Mouse (Mus musculus): ENCODE results near the gene Wdr24. TPM values are rescaled to one million over a fixed set of nuclear protein-coding genes. Genes with fewer than 3 reads are reported as not detected.

Wdr24 gene
- polyA plus RNA-seq, 1 experiment from 2014 or later, result 31.8 TPM

DNA sequence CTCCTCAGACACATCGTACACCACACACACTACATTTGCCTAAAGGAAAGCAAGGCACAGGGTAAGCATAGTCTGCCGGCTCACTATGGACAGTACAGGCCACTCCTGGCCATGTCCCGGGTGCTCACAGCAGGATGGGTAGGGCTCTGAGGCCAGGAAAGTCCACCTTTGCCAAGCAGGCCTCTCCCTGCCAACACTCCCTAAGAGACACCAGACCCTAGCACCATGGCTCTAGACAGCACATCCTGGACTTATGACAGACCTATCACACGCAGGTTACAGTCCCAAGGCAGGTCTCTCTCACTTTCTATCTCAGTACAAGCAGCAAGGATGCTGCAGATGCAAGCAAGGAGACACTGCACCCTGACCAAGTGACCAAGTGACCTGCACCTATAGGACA lies 19.7 kb downstream of the Wdr24 start:
- H3K27me3 ChIP-seq, result no peaks in the 10 kb centered on the region
- peaks cover 28% of the 10 kb centered on the region for H3K4me1 ChIP-seq
- H3K4me2 ChIP-seq, result peak overlapping the region; percentile 78
- no peaks in the 10 kb centered on the region for H3K9me3 ChIP-seq (replicated peaks)
- ATAC-seq (replicated peaks; ENCODE audit: low FRiP score), result no peak
- peaks cover 76% of the 10 kb centered on the region for H3K36me3 ChIP-seq
- no peak overlapping the region for H3K27ac ChIP-seq
- H3K9ac ChIP-seq, result peak overlapping the region; percentile 76; the same call in 1 of the 2 replicates
- WGBS, result 90% methylated on average over 4 of the region's 4 CpGs
- H3K4me3 ChIP-seq (replicated peaks), result peak overlapping the region; percentile 77

DNA sequence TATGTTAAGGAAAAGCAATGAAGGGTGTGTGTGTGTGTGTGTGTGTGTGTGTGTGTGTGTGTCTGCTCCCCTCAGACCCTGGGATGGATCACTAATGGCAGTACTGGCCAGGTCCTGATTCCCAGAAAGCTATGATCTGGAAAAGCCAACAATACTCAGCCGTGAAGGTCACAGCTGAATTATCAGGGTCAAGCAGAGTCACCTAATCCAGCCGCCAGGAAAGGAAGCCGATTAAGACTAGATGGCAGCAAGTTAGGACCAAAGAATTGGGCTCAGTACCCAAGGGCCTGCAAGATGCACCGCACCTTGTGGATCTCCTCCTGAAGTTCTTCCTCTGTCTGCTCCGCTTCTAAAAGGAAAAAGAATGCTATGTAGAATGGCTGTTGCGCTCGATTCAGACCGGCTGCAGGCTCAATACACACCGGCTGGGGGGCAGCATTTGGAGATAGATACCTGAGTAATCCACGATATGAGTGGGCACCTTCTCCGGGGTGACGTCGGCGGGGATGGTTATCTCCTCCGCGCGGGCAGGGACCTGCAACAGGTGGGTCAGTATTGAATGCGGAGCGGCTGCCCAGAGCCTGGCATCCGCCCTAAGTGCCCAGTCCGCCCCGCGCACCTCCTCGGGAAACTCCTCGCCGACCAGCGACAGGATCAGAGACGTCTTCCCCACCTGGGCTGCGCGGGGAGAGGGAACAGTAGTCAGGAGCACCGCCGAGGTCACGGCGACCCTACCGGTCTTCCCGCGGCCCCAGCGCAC lies 20.4 kb downstream of the Wdr24 start:
- Histone ChIP-seq H3K27me3 (no peaks in the 10 kb centered on the region), H3K9ac (peak overlapping the region; percentile 76), H3K4me3 (replicated peaks) (peak overlapping the region; percentile 77), H3K9me3 (replicated peaks) (no peaks in the 10 kb centered on the region), H3K36me3 (peaks cover 78% of the 10 kb centered on the region), H3K27ac (peak overlapping the region; percentile 88), H3K4me2 (peak overlapping the region; percentile 78), H3K4me1 (peaks cover 24% of the 10 kb centered on the region)
- ATAC-seq (replicated peaks; ENCODE audit: low FRiP score), result no peak
- WGBS, result 2% methylated on average over 36 of the region's 38 CpGs

DNA sequence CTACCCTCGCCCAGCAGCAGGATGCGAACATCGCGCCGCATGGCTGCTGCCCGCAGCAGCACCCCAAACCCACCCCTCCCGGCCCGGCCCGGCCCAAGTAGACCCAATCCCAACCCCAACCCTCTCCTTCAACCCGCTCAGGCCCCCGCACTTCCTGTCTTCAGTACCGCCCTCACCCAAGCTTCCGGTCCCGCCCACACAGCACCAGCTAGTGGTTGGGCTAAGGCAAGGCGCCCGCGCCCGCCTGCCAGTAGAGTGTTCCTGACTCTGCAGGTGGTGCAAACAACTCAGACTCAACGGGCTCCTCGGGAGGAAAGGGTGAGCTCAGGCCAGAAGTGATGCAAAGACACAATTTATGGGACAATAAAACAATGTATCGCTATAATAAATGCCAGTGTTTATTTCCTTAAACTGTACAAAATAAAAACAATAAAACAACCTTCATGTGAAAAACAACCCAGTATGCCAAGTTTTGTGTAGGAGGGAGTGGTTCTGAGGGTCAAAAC lies 21.0 kb downstream of the Wdr24 start, which contains the start of gene Rhot2:
Gene Rhot2 (minus strand): TSS at position 456 of the 506 bp plus-strand sequence.
- Histone ChIP-seq H3K9me3 (replicated peaks) (no peaks in the 10 kb centered on the region), H3K4me2 (peak within 1 kb of the TSS; percentile 78), H3K27me3 (no peaks in the 10 kb centered on the region), H3K36me3 (peaks cover 78% of the 10 kb centered on the region), H3K4me1 (peaks cover 23% of the 10 kb centered on the region), H3K9ac (peak within 1 kb of the TSS; percentile 76), H3K27ac (peak within 1 kb of the TSS; percentile 88), H3K4me3 (replicated peaks) (peak within 1 kb of the TSS; percentile 77)
- WGBS, result 1% methylated on average over 21 of the region's 21 CpGs
- peak; percentile 94 for ATAC-seq (replicated peaks; ENCODE audit: low FRiP score)

DNA sequence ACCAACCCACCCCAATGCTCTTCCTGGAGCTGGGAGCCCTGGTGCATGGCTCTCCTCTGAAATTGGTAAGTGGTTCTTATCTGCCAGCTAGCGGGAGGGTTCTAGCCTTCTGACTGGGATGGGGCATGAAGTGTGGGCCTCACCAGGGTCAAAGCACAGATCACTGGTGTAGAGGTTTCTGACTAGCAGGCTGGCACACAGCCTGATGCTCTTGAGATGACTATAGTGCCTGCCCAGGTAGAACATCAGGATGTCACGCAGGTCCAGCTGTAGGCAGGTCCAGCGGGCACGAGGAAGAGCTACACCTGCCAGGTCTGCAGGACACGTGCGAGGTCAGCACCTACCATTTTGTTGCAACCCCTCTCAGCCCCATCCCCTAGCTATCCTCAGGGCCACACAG lies 36.8 kb downstream of the Wdr24 start:
- no peaks in the 10 kb centered on the region for H3K9me3 ChIP-seq (replicated peaks)
- peak overlapping the region; percentile 68 for H3K9ac ChIP-seq
- no peak overlapping the region for H3K27ac ChIP-seq
- no peak for ATAC-seq (replicated peaks; ENCODE audit: low FRiP score)
- H3K4me3 ChIP-seq (replicated peaks), result peak overlapping the region; percentile 57
- peak overlapping the region; percentile 76 for H3K4me2 ChIP-seq
- 88% methylated on average over 6 of the region's 6 CpGs for whole genome bisulfite sequencing
- peaks cover 18% of the 10 kb centered on the region for H3K4me1 ChIP-seq
- peaks cover 22% of the 10 kb centered on the region for H3K36me3 ChIP-seq
- H3K27me3 ChIP-seq, result no peaks in the 10 kb centered on the region

DNA sequence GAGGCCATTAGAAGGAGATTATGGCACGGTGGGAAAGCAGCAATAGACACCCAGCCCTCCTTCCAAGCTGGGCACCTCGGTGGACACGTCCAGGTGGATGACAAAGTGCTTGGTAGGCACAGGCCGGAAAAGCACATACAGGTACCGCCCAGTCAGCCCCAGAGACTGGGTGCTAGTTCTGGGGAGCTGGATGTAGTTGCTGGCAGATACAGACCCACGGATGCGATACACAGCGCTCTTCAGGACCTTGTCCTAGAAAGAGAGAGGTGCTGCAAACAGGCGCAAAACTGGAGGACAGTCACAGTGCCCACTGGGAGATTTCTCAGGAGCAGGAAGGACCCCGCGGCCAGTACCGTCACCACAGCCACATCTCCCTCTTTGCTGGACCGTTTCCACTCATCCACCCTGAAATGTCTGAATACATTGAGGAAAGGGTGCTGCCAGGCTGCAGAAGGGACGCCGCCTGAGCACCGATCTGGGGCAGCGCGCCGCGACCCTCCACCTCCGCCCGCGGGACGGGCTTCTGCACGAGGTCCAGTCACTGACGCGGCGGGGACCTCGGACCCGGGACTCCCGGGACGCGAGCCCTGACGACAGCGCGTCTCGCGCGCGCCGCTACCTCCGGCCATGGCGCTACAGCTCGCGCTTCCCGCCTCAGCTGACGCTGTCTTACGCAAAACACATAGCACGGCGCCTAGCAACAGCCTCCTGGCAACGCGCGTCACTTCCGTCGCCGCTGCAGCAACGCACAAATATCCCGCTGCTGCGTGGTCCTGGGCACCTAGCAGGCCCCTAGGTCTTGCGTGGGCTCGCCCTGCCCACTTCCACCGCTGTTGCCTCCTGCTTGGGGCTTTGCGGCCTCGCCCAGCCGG lies 37.6 kb downstream of the Wdr24 start, which contains the start of gene Wdr90:
Gene Wdr90 (minus strand): TSS at position 670 of the 872 bp plus-strand sequence.
- H3K4me1 ChIP-seq, result peaks cover 19% of the 10 kb centered on the region
- 3% methylated on average over 65 of the region's 65 CpGs for WGBS
- peak within 1 kb of the TSS; percentile 57 for H3K4me3 ChIP-seq (replicated peaks)
- H3K27me3 ChIP-seq, result no peaks in the 10 kb centered on the region
- H3K9ac ChIP-seq, result peak within 1 kb of the TSS; percentile 68
- ATAC-seq (replicated peaks; ENCODE audit: low FRiP score), result peak; percentile 92
- H3K4me2 ChIP-seq, result peak within 1 kb of the TSS; percentile 76
- H3K9me3 ChIP-seq (replicated peaks), result no peaks in the 10 kb centered on the region
- peak within 1 kb of the TSS; percentile 85 for H3K27ac ChIP-seq
- peaks cover 16% of the 10 kb centered on the region for H3K36me3 ChIP-seq

DNA sequence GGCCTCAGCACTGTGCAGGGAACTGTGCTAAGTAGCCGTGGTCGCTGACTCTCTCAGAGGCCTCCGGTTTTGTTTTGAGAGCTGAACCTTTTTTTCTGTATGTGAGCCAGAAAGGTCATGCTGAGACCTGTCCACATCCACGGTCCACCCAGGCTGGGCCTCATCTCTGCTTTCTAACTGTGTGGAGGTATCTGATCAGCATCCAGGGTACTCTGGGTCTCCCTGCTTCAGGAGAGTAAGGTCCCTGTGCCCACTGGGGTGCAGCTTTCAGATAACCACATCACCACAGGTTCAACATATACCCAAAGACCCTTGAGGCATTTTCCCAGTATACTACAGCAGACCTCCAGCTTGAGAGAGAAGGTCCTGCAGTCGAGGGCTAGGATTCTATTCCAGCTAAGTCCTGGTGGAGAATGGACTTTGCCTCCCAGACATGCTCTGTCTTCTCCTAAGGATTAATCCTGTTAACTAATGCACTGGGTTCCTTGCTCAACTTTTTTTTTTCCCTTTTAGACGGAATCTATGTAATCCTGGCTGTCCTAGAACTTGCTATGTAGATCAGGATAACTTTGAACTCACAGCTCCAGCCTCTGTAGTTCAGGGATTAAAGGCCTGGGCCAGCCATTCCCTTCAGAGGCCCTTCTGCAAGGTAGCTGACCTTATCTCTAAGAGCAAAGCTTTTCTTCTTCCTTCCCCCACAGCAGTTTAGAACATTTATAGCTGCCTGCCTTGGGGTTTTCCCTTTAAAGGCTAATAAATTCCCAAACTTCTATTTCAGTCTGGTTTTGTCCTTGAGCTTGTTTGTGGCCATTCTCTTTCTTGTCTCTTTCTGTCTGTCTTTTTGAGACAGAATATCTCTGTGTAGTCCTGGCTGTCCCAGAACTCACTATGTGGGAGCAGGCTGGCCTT lies 38.5 kb downstream of the Wdr24 start:
- ATAC-seq (replicated peaks; ENCODE audit: low FRiP score), result no peak
- no peaks in the 10 kb centered on the region for H3K27me3 ChIP-seq
- WGBS, result 13% methylated on average over 6 of the region's 6 CpGs
- peak overlapping the region; percentile 68 for H3K9ac ChIP-seq
- peak overlapping the region; percentile 57 for H3K4me3 ChIP-seq (replicated peaks)
- H3K4me2 ChIP-seq, result peak overlapping the region; percentile 76
- H3K36me3 ChIP-seq, result peaks cover 14% of the 10 kb centered on the region
- H3K27ac ChIP-seq, result peak overlapping the region; percentile 85
- H3K9me3 ChIP-seq (replicated peaks), result no peaks in the 10 kb centered on the region
- H3K4me1 ChIP-seq, result peaks cover 25% of the 10 kb centered on the region

DNA sequence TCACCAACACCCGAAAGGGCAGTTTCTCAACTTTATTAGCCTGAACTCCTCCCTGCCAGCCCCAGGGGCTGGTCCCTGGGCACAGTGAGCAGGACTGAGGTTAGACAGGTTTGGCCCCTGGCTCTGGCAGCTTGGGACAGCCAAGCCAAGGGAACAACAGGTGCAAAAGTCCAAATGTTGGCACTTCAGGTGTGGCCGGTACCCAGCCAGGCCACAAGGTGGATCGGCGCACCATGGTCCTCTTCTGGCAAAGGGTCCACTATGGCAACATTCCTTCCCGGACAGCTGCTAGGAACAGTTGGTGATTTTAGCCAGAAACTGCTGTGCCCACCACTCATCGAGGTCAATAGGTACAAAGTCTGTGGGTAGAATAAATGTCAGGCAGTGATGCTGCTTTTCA lies 40.3 kb downstream of the Wdr24 start:
- no peak overlapping the region for H3K27ac ChIP-seq
- peaks cover 13% of the 10 kb centered on the region for H3K36me3 ChIP-seq
- no peak overlapping the region for H3K9ac ChIP-seq
- 87% methylated on average over 6 of the region's 6 CpGs for WGBS
- no peaks in the 10 kb centered on the region for H3K27me3 ChIP-seq
- no peaks in the 10 kb centered on the region for H3K9me3 ChIP-seq (replicated peaks)
- H3K4me3 ChIP-seq (replicated peaks), result no peak overlapping the region
- no peak overlapping the region for H3K4me2 ChIP-seq
- no peak for ATAC-seq (replicated peaks; ENCODE audit: low FRiP score)
- peaks cover 38% of the 10 kb centered on the region for H3K4me1 ChIP-seq

DNA sequence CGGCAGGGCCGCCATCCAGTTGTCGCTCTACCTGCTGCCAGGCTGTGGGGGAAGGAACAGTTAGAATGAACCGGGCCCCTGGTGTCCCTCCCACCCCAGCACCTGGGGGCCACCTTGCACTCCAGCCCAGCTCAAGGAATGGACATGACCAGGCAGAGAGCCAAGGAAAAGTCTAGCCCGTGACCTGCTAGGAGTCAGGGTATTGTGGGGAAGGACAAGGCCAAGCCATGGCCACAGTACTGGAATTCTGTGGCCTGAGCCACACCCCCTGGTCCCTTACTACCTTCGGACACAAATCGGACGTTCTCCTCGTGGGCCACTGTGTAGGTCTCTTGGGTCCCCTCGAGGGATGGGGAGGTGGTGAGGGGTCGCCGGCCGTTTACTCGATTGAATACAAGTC lies 40.9 kb downstream of the Wdr24 start:
- H3K4me1 ChIP-seq, result peaks cover 43% of the 10 kb centered on the region
- no peak overlapping the region for H3K4me3 ChIP-seq (replicated peaks)
- no peak overlapping the region for H3K27ac ChIP-seq
- H3K36me3 ChIP-seq, result peaks cover 13% of the 10 kb centered on the region
- H3K9me3 ChIP-seq (replicated peaks), result no peaks in the 10 kb centered on the region
- H3K4me2 ChIP-seq, result no peak overlapping the region
- H3K9ac ChIP-seq, result no peak overlapping the region
- no peaks in the 10 kb centered on the region for H3K27me3 ChIP-seq
- WGBS, result 85% methylated on average over 14 of the region's 14 CpGs
- no peak for ATAC-seq (replicated peaks; ENCODE audit: low FRiP score)

DNA sequence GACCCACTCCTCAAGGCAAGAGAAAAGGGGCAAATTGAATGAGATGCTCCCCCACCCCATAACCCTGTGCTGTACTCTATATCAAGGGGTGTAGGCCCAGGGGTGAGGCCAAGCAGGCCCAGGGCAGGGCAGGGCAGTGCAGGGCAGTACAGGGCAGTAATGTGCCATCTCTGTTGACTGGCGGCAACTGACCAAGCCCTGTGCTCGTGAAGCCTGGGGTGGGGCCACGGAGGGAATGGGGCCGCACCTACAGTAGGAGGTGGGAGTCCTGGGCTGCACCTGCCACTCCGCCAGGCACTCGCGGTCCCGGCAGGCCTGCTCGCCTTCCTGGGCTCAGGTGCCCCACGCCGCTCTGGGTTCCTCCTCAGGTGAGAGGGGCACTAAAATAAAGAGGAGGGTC lies 41.9 kb downstream of the Wdr24 start:
- H3K9me3 ChIP-seq (replicated peaks), result no peaks in the 10 kb centered on the region
- H3K4me2 ChIP-seq, result no peak overlapping the region
- H3K9ac ChIP-seq, result no peak overlapping the region
- no peak overlapping the region for H3K27ac ChIP-seq
- H3K27me3 ChIP-seq, result no peaks in the 10 kb centered on the region
- peaks cover 39% of the 10 kb centered on the region for H3K4me1 ChIP-seq
- WGBS, result 91% methylated on average over 11 of the region's 11 CpGs
- ATAC-seq (replicated peaks; ENCODE audit: low FRiP score), result no peak
- peaks cover 13% of the 10 kb centered on the region for H3K36me3 ChIP-seq
- no peak overlapping the region for H3K4me3 ChIP-seq (replicated peaks)

DNA sequence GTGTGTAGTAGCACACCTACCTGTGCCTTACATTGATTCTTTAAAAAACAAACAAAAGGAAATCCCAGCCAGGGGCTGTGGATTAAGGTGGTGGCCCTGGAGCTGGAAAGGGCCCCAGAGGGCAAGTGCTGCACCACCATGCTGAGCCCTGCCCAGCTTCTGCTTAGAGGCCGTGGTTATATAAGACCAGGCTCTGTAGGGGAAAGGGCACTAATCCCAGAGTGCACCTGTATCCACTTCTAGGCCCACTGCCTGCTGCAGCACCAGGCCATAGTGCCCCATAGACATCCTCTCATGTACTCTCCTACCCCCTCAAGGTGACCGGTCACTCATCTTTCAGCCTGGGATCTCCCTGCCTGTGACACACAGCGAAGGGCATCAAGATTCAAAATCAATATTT lies 42.7 kb downstream of the Wdr24 start:
- no peak for ATAC-seq (replicated peaks; ENCODE audit: low FRiP score)
- no peak overlapping the region for H3K4me3 ChIP-seq (replicated peaks)
- no peaks in the 10 kb centered on the region for H3K27me3 ChIP-seq
- H3K4me2 ChIP-seq, result no peak overlapping the region
- H3K9me3 ChIP-seq (replicated peaks), result no peaks in the 10 kb centered on the region
- peaks cover 13% of the 10 kb centered on the region for H3K36me3 ChIP-seq
- H3K27ac ChIP-seq, result no peak overlapping the region
- H3K4me1 ChIP-seq, result peaks cover 32% of the 10 kb centered on the region
- WGBS, result 86% methylated on average over 3 of the region's 3 CpGs
- no peak overlapping the region for H3K9ac ChIP-seq

DNA sequence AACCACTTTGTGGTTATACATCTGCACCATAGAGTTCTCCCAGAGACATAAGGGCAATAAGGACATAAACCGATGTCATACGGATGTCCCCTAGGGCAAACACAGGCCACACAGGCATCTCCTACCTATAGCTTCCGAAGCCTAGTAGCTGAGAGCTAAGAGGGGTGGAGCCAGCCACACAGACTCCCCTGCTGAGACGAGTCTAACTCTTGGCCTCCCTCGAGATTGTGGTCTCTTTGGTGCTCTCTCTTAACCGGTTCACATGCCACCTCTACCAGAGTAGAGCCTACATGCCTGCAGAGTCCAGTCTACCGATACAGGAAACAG lies 44.0 kb downstream of the Wdr24 start:
- 7% methylated on average over 7 of the region's 7 CpGs for WGBS
- peak overlapping the region; percentile 96 for H3K4me2 ChIP-seq
- peak overlapping the region; percentile 82 for H3K4me3 ChIP-seq (replicated peaks)
- peaks cover 25% of the 10 kb centered on the region for H3K4me1 ChIP-seq
- peak overlapping the region; percentile 70 for H3K9ac ChIP-seq
- peaks cover 13% of the 10 kb centered on the region for H3K36me3 ChIP-seq
- H3K27me3 ChIP-seq, result no peaks in the 10 kb centered on the region
- no peaks in the 10 kb centered on the region for H3K9me3 ChIP-seq (replicated peaks)
- H3K27ac ChIP-seq, result peak overlapping the region; percentile 86
- ATAC-seq (replicated peaks; ENCODE audit: low FRiP score), result 0 out of 2 replicates have a peak, but pooled peaks have one; percentile 16

Data from kidney, embryonic 15.5 days (tissue).